Mouse (Mus musculus) kidney, adult 8-10 months (tissue): ENCODE results near the gene Hand2.

Experiments used
- DNase-seq, 2 experiments: peaks; one replicate each; pipeline ENCODE4 v3.0.0; 2022

The Hand2 gene

DNA sequence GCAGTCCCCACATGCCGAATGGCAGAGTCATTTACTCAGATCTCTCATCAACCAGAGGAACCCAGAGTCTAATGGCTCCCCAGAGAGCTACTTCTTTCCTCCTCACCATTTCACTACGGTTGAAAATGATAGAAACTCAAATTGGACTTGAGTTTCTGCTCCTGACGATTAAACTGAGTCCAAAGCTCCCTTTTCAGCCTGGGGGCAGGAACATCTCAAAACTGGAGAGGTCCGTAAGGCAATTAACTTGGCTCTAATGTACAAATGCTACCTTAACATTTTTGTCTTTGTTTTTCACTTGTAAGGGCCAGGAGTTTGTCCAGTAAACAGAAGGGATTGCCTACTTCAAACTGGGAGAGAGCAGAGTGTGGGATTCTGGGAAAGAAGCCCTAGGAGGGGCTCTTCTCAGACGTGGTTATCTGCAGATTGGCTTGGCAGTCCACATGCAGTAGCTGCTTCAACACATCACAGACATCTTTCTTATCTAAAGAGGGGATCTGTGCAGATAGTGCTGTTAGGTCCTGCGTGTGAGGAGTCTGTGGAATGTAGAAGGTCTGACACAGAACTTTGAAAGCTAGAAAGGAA lies 23.0 kb downstream of the Hand2 start:
- no peak for DNase-seq

DNA sequence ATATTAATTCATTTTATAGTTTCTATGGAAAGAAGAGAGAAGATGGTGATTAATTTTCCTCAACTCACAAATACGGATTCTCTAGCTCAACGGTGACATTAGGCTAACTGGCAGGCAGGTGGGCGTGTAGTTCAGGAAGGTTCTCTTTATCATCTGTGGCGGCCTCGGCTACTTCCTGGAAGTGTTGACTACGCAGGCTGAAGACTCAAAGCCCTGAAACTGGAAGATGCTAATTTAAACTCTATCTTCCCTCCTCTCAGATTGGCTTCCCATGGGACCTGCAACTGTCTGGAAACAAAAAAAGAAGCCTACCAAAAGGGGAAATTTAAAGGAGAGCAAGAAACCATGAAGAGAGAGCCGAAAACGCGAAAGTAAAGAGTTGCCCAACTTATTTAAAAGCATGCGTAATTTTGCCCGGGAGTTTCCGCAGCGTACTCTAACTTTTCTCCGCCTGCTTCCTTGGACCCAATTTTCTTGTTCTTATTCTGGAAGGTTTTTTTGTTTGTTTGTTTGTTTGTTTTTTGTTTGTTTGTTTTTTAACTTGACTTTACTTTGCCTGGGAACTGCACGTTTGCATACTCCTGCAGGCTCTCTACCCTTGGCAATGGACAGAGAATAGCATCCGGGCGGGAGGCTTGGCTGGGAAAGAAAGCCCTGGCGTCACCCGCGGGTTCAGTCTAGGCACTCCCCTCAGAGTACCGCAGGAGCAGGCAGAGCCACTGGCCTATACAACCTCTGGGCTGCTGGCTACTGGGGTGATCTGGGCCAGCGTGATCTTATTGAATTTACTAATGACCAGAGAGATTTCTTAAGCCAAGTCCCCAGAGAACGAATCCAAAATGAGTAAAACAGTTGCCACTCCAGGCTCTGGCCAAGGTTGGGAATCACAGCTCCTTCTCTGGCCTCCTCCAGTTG lies 24.4 kb downstream of the Hand2 start:
- no peak for DNase-seq

DNA sequence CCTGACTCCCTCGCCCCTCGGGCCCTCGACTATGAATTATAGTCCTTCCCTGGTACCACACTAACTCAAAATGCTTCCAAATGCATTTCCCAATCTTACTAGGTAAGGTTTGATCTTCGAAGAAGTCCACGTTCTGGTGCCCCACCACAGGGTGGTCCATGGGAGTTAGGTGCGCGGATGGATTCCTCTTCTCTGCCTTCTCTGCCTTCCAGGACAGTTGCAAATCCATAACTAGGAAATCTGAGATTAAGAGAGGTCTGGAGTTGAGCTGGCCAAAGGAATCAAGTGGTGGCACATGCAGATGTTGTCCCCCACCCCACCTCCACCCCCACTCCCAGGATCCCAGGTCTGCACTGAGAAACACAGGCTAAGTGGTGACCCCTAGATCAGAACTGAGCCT lies 25.6 kb downstream of the Hand2 start:
- no peak for DNase-seq

DNA sequence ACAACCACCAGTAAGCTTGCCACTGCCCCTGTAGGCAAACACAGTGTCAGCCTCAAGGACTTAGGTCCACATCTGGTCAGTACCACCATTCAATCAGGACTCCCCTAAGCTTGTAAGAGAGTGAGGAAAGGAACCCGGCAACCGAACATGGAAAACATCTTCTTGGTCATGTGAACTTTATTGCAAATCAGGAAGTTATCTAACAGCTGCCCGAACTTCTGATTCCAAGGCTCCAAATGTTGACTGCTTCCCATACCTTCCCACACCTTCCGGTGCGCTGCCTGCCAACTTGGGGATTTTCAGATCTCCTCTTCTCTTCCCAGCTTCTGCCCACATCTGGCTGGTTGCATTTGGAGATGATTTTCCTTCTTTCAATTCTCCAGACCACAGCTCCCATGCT lies 26.4 kb downstream of the Hand2 start:
- no peak for DNase-seq

DNA sequence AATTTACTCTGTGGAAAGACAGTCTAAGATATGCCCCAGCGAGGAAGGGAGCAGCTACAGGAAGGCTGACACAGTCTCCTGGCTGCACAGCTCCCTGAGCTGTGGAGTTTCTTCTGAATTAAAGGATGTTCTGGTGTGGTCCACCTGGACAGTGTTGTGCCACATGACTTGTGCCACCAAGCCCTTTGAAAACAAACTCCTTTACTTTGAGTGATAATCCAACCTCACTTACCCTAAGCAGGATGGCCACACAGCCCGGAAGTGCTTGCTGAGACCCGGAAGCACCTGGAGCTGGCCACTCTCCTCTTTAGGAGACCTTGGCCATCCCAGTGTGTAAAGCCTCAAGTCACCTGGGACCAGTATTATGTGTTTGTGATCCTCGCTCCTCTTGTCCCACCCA lies 27.5 kb downstream of the Hand2 start:
- no peak for DNase-seq

DNA sequence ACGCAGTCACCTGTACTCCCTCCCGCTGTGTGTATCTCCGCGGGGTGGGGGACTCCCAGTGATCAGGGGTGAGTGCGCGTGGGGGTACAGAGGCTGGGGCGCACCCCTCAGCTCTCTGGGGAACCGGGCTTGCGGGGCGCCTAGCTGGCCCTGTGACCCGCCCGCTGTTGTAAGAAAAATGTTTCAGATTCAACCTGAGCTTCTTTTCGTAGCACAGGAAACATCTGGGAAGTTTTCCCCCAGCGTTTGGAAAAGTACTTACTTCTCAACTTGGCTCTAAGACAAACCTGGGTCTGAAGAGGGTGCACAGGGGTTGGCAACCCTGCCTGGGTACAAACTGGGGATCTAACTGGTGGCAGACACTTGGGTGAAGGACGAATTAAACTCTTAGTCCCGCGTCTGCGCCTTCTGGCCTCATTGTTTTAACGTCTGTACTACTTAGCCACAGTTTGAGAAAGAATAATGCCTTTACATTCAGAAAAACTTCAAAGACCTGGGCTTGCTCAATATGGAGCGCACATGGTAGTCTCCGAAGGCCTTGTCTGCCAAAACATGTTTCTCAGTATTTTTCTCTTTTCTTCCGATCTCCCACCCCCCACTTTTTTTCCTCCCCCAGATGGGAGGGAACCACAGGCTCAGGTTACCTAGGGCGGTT lies 28.2 kb downstream of the Hand2 start:
- no peak for DNase-seq

DNA sequence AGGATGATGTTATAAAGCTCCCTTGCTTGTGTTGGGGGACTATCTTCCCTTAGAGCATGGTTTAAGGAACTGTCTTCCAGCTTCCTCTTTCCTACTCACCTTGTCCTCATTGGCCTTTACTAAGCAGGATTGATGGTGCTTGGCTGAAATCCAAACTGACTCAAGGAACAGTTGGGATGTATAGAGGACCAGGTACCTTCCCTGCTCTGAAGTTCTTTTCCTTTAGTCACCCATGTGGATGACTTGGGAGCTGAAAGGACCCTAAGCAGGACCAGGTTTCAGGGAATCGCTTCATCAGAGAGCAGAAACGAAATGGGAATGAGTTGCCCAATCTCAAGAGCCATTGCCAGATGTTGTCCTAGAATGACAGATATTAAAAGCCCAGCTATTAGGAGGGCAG lies 31.1 kb downstream of the Hand2 start:
- DNase-seq = no peak

DNA sequence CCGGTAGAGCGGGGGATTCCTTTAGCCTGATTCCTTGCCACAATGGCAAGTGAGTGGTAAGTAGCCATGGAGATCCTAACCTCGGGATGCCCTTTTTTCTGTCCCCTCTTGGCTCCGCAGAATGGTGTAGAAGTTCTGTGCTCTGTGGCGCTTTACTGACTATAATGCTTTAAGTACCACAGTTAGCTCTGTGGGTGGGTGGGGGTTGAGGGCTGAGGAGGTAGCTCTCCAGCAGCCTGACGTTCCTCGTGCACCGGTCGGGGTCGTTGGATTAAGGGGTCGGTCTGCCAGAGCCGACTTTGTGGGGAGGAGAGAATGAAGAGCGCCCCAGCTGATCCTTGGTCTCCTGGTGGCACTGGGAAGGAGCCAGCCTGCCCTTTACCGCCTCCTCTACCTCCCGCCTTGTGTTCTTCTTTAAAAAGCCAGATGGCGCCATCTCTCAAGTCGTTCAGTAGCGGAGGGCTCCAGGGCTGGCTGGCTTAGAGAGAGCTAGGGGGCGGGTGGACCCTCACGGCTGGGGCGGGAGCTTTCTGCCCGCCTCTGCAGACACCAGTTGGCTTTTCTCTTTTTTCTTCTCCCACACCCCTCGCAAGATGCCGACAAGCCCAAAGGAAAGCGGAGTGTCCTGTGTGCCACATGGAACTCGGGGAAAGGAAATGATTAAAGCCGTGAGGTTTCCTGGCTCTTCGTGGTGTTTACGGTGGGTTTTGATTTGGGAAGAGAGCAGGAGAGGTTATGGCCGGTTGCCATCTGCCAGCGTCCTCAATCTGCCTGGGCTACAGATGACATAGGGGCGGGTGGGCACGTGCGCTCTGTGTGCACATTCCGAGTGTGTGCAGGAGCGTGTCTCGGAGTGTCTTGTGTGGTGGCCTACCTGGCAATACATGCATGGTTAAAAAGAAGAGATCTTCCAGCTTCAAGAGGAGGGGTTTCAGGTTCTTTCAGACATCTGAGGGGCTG lies 32.8 kb downstream of the Hand2 start:
- DNase-seq = peak in 1 of 2 experiments; percentile 13

DNA sequence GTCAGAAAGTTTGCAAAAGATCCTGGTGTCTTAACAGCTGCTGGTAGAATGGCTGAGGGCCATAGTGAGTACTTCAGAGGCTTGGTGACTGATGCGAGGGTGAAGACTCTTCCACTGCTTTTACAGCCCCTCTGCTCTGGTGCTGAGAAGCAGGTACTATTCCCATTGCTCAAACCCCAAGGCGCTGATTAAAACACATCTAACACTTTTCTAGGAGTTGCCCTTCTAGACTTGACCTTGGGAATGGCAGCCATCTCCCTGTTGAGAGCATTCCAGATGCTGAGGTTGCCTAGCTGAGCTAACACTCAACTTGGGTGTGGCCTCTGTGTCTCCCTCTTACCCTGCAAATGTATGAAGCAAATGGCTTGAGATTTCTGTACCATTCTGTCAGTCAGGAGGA lies 34.1 kb downstream of the Hand2 start:
- DNase-seq = no peak

DNA sequence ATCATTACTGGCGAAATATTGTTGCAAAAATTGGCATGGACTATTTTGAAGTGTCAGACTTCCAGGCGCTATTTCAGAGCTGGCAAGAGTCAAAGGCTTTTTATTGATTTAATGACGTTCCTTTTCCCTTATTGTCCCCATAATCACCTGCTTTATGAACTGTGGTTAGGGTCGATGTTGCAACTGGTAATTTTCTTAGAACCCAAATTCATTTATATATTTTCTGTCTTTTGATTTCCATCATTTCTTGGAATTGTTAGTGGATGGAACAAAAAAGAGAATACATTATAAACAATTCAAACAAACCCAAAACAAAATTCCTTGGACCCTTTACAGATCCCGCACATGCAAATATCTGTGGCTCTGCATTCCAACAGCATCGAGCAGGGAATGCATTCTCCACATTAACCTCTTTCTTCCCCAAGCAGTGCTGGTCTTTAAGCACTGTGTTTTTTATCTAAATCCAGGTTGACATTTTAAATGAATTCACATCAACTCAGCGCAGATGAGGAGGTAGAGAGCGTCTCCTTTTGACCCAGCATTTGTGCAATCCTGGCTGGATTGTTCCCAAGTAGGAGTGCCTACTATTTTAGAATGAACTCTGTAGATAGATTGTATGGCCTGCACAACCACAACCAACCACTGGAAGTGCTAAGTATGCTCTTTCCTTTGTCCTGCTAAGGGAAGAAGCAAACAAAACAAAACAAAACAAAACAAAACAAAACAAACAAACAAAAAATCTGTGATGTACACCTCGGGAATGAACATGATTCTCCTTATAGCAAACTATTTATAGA lies 35.9 kb downstream of the Hand2 start:
- no peak for DNase-seq

DNA sequence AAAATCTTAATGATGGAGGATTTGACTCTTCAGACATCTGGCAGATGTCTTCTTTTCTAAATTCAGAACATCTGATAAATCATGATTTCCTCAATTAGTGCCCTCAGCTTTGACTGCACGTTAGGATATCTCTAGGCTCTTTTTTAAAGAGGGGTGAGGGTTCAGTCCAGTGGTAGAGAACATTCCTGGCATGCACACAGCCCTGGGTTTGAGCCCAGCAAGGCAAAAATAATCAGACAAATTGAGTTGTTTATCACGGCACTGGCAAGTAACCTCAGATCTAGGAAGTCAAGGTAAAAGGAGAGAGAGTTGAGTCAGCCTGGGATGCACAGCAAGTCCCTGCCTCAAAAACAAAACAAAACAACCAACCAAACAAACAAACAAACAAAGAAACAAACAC lies 39.7 kb downstream of the Hand2 start:
- no peak for DNase-seq

DNA sequence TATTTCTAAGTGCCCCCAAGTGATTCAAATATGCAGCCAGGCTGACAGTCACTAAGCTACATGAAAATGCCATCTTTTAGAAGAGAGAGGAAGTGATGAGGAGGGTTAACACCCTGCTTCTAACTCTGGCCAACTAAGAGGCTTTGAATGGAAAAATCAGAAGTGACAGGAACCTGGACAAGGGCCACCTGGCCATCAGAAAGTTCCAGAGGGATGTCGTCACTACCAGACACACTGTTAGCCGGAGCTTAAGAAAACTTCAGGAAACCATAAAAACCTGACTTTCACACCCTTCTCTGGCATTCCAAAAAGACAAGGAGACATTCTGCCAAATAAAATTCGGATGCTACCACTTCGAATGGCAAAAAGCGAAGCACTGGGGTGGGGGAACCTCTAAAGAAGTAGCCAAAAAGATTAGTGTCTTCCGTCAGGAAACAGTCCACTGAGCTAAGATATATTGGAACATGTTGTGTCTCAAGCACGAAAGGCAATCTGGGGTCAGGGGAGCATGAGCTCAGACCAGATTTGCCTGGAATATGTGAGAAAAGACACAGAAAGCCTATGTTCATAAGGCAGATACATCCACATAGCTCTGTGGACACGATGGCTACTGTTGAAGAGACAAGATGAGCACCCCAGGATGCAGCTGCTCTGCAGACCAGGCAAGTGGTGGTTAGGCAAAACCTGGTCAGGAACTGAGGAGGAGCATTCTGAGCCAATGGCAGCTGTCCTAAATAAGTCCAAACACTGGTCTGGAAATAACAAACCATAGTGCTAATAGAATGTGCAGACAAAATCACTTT lies 40.4 kb downstream of the Hand2 start:
- DNase-seq = peak; percentile 30 to 43

DNA sequence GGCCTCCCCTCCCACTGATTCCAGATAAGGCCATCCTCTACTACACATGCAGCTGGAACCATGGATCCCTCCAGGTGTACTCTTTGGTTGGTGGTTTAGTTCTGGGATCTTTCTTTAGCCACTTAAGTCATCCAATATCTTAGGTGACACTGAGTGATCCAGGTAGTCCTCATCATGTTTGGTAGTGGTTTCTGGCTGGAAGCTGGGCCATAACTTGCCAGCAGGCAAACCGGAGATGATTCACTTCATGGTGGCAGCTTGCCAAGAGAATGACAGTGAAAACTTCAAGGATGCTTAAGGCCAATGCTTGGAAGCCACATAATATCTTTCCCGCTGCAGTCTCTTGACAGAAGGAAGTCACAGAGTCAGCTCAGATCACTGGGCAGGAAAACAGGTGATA lies 42.1 kb downstream of the Hand2 start:
- DNase-seq = peak; percentile 19 to 32

DNA sequence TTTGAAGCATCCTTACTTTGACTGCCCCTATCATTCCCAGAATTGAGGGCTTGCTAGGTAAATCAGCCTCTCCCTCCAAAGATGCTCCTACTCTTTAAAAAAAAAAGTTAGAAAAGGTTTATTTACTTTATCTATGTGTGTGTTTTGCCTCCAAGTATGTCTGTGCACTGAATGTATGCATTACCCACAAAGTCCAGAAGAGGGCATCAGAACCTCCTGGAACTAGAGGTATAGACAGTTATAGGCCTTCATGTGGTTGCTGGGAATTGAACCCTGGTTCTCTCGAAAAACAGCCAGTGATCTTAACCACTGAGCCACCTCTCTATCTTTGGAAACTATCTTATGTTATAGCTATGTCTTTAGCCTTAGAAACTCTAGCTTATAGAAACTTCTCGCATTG lies 53.3 kb downstream of the Hand2 start:
- DNase-seq = no peak
